Mouse (Mus musculus): ENCODE measurements around the gene Csrnp1.

The Csrnp1 gene

DNA sequence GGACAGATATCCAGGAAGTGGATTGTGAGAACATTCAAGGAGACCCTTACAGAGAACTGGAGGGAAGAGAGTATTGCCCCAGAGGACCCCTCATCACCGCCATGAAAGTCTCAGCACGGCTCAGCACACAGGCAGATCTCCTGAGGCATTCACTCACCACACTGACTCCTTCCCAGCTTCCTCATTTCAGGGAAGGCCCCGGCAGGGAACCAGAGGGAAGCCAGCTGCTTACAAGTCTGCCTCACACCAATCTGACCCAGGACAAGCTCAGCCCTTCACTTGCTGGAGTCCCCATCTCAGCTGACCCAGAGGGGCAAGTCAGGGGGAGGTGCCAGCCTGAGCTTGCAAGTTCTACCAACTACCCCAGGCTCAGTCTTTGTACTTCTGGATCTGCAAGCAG is 35.7 kb downstream of the Csrnp1 start:
- DNase-seq (ENCODE audit: low read depth, low spot score) = no peak

- DNase-seq (ENCODE audit: low read depth, low spot score) = peak; percentile 67
These were observed 39.1 kb downstream of the Csrnp1 start for GRCm38 (mm10) chr9:119945173-119945900.

- DNase-seq (ENCODE audit: low read depth, low spot score) = no peak
These were observed 41.1 kb downstream of the Csrnp1 start for GRCm38 (mm10) chr9:119943326-119943725.

GRCm38 (mm10) chr9:119941861-119942260 is 42.6 kb downstream of the Csrnp1 start:
- no peak for DNase-seq (ENCODE audit: low read depth, low spot score)

DNA sequence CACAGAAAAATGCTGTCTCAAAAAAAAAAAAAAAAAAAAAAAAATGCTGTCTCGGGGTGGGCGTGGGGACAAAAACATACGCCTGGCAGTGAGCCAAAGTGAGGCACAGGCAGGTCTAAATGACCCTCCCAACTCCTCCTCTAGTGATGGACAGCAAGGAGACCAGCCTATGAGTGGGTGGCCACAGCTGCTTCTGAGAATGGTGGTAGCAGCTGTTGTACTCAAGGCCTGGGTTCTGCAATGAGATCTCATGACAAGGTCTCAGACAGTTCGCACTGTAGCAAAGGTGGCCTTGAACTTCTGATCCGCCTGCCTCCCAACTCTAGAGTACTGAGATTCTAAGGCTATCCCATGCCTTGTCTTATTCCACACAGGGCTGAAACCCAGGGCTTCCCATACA is 43.1 kb downstream of the Csrnp1 start:
- no peak for DNase-seq (ENCODE audit: low read depth, low spot score)

DNA sequence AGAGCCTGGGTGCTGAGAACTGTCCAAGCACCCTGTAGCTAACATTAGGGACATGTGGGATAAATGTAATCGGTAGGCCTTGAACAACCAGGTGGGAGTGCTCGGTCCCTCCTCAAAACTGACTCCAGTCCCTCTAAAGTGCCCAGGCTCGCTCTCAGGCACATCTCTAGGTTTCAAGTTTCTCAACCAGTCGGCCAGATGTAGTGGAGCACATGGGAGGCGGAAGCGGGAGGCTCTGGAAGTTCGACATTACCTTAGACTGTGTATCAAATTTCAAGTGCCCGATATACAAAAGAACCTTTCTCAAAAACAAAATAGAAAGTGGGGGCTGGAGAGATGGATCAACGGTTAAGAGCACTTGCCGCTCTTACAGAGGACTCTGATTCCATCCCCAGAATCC is 44.8 kb downstream of the Csrnp1 start:
- DNase-seq (ENCODE audit: low read depth, low spot score) = no peak

DNA sequence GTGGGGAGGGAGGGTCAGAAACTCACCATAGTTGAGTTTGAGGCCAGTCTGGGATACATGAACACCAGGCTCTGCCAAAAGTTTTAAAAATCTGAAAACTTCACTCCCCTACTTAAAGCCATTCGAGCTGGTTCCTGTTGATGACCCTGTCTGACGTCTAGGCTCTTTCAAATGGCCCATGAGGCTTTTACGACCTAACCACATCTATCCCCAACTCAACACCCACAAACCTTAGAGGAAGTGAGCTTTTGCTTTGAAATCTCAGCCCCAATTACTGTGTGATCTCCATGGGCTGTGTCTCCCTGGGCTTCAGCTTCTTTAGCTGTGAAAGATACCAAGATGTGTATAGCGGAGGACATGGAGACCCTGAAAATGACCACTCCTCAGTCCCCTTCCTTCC is 46.0 kb downstream of the Csrnp1 start:
- peak; percentile 12 for DNase-seq (ENCODE audit: low read depth, low spot score)

- peak; percentile 94 for DNase-seq (ENCODE audit: low read depth, low spot score)
These were observed 47.3 kb downstream of the Csrnp1 start, which contains the start of the genes Gorasp1 and Ttc21a for GRCm38 (mm10) chr9:119937005-119937773. Gene Gorasp1 (minus strand): TSS chr9:119937565. Gene Ttc21a (plus strand): TSS chr9:119937606.

- no peak for DNase-seq (ENCODE audit: low read depth, low spot score)
These were observed 50.8 kb downstream of the Csrnp1 start for GRCm38 (mm10) chr9:119933675-119934074.

- no peak for DNase-seq (ENCODE audit: low read depth, low spot score)
These were observed 52.1 kb downstream of the Csrnp1 start for GRCm38 (mm10) chr9:119932358-119932757.

- DNase-seq (ENCODE audit: low read depth, low spot score) = no peak
These were observed 58.0 kb downstream of the Csrnp1 start for GRCm38 (mm10) chr9:119926497-119926896.

GRCm38 (mm10) chr9:119925729-119926128 is 58.7 kb downstream of the Csrnp1 start:
- no peak for DNase-seq (ENCODE audit: low read depth, low spot score)

GRCm38 (mm10) chr9:119925120-119925657 is 59.3 kb downstream of the Csrnp1 start:
- no peak for DNase-seq (ENCODE audit: low read depth, low spot score)

- no peak for DNase-seq (ENCODE audit: low read depth, low spot score)
These were observed 61.0 kb downstream of the Csrnp1 start for GRCm38 (mm10) chr9:119923462-119923861.
